Mouse (Mus musculus): ENCODE measurements around the gene Dock3.
"Not testable (repeated sequence)": the region's sequence is repeated elsewhere in the genome, so short reads cannot be mapped to it uniquely, and the experiment has no call there.

Dock3 gene

DNA sequence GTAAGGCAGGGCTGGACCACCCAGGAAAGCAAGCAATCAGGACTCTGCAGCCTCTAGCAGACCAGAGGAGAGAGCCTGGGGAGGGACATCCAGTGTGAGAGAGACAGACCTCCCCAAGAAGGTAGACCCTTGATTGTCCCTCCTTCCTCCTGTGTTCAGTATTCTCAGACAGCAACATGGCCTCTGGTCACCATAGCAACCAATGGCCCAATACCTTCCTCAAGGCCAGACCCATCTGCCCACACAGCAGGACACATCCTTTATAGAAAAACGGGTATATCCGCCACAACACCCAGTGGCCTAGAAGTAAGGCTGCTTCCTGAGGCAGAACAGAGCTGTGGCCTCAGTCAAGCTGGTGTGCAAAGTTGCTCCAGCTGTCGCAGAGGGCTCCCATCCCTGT is 23.9 kb upstream of the Dock3 start:
- DNase-seq (ENCODE audit: low spot score), result no peak

DNA sequence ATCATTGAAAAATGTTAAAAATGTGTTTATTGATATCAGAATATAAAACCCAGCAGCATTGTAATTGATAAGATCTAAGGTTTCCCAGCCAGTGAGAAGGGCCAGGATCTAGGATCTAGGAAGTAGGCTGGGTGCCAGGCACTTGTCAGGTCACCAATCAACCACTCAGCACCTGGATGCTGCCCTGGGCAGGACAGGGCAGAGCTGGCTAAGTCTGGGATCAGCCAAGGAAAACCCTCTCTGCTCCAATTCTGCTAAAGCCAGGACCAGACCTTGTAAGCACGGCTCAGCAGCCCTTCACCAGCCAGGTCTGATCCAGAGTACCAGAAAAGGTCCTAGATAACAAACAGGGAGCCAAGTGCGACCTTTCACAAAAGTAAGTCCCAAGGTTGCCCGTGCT is 23.2 kb upstream of the Dock3 start:
- no peak for DNase-seq (ENCODE audit: low spot score)

DNA sequence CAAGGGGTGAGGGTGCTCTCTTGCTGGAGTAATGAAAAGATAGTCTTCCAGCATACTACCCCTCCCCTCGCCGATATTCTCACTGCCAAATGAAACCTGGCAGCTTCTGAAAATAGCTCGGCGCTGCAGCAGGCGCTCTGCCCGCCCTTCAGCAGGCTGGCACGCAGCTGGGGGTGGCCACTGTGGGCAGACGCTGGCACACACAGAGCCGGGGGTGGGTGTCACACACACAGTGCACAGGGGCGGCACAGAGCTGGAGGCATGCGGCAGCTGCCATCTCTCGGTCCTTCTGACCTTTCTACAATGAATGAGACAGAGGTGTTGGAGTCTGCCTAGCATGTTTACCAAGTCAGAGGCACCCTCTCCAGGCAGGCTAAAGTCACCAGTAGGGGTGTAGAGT is 22.8 kb upstream of the Dock3 start:
- DNase-seq (ENCODE audit: low spot score), result peak; percentile 80

DNA sequence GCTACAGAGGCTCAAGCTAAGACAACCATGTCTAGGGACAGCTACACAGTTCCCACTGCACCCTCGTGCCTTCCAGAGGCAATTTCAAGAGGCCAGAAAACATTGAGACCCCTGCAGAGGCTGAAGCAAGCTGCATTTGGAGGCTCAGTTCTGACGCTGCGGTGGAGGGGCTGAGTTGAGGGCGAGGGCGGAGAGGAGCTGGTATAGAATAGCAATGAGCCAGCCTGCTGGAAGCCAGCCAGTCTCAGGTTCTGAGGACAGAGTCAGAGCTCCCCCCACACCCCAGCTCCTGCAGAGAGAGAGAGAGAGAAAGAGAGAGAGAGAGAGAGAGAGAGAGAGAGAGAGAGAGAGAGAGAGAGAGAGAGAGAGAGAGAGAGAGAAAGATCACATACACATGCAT is 20.5 kb upstream of the Dock3 start:
- peak; percentile 77 for DNase-seq (ENCODE audit: low spot score)

DNA sequence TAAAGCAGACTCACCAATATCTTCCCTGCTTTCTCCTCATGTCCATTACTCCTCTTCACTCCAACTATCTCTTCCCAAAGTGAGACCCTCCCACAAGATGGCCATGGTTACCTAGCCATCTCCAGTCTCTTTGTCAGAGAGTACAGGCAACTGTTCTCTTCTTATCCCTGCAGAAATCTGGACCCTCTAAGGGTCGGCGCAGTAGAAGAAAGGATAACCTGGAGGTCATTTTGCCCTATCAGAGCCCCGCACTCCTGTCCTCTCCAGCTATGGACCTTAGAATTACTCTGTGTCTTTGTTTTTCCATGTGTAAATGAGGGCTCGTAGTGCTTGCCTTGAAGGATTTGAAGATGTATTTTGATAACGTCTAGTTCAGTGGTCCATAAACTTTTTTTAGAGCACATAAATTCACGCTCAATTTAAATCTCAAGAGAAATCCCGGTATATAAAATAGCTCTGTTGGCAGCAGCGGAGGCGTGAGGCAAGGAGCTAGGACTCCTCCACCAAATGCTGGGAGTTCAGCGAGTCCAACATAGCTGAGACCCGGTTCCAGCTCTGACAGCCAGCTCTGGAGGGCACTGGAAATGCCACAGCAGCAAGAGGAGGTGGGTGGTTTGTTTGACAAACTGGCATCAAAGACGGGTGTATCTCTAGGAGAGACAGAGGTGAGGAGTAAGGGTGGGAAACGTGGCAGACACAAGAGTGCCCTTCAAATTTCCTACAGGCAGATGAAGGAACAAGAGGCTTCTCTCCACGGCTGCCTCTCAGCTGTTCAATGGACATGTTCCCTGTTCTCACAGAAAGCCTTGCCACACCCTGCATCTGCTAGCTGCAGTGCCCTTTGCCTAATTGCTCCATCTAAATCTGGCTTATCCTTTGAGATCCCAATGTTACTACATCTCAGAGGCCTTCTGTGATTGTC is 19.0 kb upstream of the Dock3 start:
- no peak for DNase-seq (ENCODE audit: low spot score)

GRCm38 (mm10) chr9:107249154-107249553 is 17.4 kb upstream of the Dock3 start:
- no peak for DNase-seq (ENCODE audit: low spot score)

- no peak for DNase-seq (ENCODE audit: low spot score)
Observed at GRCm38 (mm10) chr9:107246170-107246569, 14.5 kb upstream of the Dock3 start.

- DNase-seq (ENCODE audit: low spot score), result no peak
Observed at GRCm38 (mm10) chr9:107245311-107245710, 13.6 kb upstream of the Dock3 start.

DNA sequence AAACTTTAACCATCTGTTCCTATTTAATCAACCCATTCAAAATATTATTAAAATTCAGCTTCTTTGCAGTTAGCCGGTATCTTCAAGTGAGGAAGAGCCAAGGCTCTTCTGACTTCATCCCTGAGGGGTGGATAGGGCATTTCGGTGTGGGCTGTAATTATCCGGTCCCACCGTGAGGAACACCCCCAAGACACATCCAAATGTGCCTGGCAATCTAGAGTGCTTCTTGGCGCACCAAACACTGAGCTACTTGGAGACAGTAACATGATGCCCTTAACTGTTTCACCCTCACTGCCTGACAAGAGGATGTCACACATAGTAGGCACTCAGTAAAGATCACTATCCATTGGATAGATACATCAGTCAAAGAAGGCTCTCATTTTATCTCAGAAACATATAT is 4.4 kb upstream of the Dock3 start:
- DNase-seq (ENCODE audit: low spot score), result no peak

GRCm38 (mm10) chr9:107235261-107235660 is 3.6 kb upstream of the Dock3 start:
- DNase-seq (ENCODE audit: low spot score), result no peak

- no peak for DNase-seq (ENCODE audit: low spot score)
Observed at GRCm38 (mm10) chr9:107232140-107232539, 431 bp upstream of the Dock3 start.

DNA sequence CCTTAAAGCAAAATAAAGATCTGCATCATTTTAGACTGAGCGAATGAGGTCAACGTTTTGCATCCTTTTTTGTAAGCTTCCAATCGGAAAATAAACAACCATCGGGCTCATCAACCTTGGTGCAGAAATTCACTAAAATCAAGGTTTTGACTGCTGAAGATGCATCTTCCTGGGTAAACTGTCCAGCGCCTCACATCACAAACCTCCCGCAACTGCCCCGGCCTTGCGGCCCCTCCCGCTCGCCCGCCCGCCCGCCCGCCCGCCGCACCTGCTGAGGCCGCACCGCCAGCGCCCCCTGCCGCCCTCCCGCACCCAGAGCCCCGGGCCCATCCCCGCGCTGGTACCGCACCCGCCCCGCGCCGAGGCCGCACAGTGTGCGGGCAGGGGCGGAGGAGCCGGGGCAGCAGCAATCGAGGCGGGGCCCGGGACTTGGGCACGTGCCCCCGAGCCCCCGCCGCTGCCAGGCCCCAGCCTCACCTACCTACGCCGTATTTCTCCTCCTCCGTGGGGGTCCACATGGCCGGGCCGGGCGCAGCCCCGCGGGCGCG is 644 bp downstream of the Dock3 start:
- DNase-seq (ENCODE audit: low spot score), result no peak

DNA sequence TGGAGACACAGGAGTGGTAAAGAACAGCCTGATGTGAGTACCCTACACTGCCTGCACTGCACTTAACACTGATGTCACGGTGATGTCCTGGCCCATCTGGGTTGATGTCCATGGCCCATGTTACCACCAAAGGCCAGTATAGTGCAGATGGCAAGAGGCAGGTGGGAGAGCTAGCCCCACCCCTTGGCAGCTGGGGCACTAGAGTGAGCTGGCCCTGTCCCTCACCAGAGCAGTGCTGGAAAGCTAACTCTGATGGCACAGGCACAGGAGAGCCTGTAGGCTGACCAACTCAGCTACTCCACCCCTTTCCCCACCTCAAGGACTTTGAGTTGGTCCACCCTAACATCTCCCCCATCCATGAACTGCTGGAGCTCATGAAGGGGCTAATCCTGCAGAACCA is 7.1 kb downstream of the Dock3 start:
- DNase-seq (ENCODE audit: low spot score), result no peak

DNA sequence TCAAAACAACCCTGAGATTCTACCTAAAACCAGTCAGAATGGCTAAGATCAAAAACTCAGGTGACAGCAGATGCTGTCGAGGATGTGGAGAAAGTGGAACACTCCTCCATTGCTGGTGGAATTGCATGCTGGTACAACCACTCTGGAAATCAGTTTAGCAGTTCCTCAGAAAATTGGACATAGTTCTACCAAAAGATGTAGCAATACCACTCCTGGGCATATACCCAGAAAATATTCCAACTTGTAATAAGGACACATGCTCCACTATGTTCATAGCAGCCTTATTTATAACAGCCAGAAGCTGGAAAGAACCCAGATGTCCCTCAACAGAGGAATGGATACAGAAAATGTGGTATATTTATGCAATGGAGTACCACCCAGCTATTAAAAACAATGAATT is 56.9 kb downstream of the Dock3 start:
- not testable (repeated sequence) for DNase-seq (ENCODE audit: low spot score)

DNA sequence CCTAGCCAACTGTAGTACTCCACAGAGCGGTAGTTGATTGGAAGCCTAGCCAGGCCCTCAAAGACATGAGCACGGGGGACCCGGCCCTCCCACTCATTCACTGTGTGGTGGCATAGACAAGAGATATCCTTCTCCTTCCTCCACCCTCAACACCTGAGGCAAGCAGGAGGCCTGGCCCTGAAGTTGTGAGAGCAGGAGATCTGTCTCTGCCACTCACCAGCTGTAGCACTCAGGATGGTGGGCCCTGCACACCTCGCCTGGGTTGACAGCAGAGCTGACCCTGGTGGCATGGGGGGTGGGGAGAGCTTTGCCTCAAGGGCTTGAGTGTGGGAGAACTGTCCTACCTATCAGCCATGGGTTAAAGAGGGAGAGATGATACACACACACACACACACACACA is 65.9 kb downstream of the Dock3 start:
- DNase-seq (ENCODE audit: low spot score), result no peak

DNA sequence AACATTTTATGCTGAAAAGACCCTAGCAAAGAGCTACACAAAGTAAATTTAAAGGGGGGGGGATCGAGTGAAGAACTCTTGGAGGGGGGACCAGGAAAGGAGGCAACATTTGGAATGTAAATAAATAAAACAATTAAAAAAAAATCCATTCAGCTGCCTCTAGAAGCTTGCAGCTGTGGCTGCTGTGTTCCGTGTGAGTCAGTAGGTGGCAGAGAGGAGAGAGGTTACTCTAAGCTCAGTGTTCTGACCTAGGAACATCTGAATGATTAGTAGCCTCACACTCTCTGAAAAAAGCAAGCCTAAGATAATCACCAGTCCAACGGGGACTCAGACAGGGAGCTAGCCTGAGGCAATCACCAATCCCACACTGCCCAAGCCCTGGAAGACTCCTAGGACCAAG is 66.9 kb downstream of the Dock3 start:
- no peak for DNase-seq (ENCODE audit: low spot score)

DNA sequence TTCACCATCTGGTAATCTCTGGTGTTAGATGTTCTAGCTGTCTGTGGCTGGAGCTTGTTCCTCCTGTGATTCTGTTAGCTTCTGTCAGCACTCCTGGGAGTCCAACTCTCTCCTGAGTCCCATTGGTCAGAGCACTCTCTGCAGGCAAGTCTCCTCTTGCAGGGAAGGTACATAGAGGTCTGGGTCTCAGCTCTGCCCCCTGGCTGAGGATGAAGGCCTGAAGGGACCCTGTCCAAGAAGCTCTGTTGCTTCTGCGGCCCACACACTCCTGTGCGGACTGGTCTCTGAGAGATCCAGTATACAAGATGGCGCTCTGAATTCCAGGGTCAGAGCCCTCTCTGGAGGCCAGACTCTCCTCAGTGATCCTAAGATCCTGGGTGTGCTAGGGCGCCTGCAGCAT is 75.3 kb downstream of the Dock3 start:
- not testable (repeated sequence) for DNase-seq (ENCODE audit: low spot score)

DNA sequence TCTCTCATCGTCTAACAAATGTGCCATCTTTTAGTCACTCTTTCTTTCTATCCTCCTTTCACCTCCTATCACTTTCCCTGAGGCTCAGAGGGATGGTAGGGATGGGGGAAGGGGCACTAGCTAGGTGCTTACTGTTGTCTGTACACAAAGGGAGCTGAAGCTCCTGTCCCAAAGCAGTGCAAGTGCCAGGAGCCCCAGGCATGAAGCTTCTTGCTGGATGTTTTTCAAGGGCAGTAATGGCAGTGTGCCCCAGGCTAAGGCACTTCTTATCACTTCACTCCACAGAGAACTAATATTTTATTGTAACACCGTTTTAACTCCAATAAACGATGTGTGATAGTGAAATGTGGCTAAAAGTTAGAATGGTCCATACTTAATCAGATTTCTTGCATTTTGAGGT is 118.9 kb downstream of the Dock3 start:
- DNase-seq (ENCODE audit: low spot score), result no peak

- no peak for DNase-seq (ENCODE audit: low spot score)
Observed at GRCm38 (mm10) chr9:107112056-107112455, 119.7 kb downstream of the Dock3 start.

GRCm38 (mm10) chr9:107099487-107099886 is 132.2 kb downstream of the Dock3 start:
- DNase-seq (ENCODE audit: low spot score), result peak; percentile 16

DNA sequence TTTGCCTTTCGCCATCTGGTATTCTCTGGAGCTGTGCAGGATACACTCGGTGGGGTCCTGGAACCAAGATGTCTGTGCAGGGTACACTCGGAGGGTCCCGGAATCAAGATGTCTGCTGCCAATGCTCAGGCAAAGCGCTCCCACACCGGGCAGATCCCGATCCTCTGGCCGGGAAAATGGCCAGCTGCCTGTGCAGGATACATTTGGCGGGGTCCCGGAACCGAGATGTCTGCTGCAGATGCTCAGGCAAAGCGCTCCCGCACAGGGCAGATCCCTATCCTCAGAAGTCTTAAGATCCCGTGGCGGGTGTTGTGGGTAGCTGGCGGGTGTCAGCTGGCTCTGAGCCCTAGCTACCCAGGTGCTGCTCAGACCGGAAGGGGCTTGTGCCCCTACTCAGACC is 142.3 kb downstream of the Dock3 start:
- DNase-seq (ENCODE audit: low spot score), result not testable (repeated sequence)

DNA sequence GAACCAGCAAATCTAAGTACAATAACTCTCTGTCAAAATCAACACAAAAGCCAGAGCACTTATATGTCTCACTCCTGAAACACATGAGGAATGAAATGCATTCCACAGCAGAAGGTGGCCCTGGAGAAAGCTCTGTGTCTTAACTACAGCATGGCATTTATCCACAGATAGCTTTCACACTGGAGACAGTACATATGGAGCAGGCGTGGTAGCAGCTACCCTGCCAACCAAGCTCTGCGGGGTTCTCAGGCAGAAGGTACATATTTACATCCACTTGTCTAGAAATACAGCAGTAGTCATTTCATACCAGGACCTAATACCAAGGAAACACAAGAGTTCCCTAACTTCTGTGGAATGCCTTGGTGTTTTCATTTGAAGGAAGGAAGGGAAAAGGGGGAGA is 144.2 kb downstream of the Dock3 start:
- DNase-seq (ENCODE audit: low spot score), result peak; percentile 53

GRCm38 (mm10) chr9:107037947-107038346 is 193.8 kb downstream of the Dock3 start:
- DNase-seq (ENCODE audit: low spot score), result no peak

GRCm38 (mm10) chr9:107027586-107027985 is 204.1 kb downstream of the Dock3 start:
- no peak for DNase-seq (ENCODE audit: low spot score)
